Mouse (Mus musculus) cerebellum, adult 2 months (tissue): ENCODE measurements at regions not wholly inside any gene's neighbourhood (a gene's known extent, or its start where the extent isn't known, plus 50 kb on each side); places are given as distances from the start of the nearest gene placed in this dataset.

Source experiments
- CTCF ChIP-seq: fragments of 200-500 bp; IDR thresholded peaks from 2 replicates; pipeline ENCODE4 v1.5.1; 2011; ENCODE audit warnings: low read depth, mild to moderate bottlenecking, control low read depth, low read length, moderate library complexity, borderline replicate concordance; ENCODE audit not compliant: insufficient read depth
- POLR2A ChIP-seq: fragments of 200-500 bp; IDR thresholded peaks from 2 replicates; pipeline ENCODE4 v1.6.1; 2011; ENCODE audit warnings: low read length, control low read depth, borderline replicate concordance; ENCODE audit not compliant: insufficient read depth

DNA sequence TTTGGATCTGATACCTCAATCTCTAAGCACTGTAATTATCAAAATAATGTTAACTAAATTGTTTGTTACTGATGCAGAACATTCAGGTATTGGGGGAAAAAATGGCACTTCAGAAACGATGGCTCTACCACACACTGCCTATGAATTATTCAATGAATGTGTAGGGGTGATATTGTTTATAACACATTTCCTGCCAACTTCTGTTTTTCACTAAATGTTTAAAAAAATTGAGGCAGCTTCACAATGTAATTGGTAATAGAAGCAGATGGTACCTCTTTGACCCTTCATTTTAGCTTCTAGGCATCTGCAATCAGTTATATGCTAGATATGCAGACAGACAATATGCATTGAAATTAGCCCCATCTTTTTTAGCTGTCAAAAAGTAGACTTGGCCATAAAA lies 159.7 kb upstream of the Crim1 start:
- TF ChIP-seq CTCF (no peak), POLR2A (no peak)
